Mouse (Mus musculus) layer of hippocampus, postnatal 10 days (tissue): ENCODE data around the gene Nkx2-9. TPM values are rescaled to one million over a fixed set of nuclear protein-coding genes. Genes with fewer than 3 reads are reported as not detected.
A peak's percentile ranks its signal among the peaks of the same experiment; 100 is the strongest.

ENCODE experiments used
- DNase-seq, 2 experiments: peaks; one replicate each; pipeline ENCODE4 v3.0.0; 2021; ENCODE audit warnings: low spot score in 2 of 2
- long read RNA-seq: library from polyadenylated mRNA; stranded (forward); transcript quantifications from one replicate; pipeline ENCODE4 v2.0.0, GENCODE M21; 2023
- total RNA-seq, 2 experiments: library from RNA; stranded (reverse); gene quantifications; 2 replicates each; pipeline ENCODE4 v1.2.3; 2021

Gene Nkx2-9
- not detected for total RNA-seq
- long read RNA-seq: 0 reads

DNA sequence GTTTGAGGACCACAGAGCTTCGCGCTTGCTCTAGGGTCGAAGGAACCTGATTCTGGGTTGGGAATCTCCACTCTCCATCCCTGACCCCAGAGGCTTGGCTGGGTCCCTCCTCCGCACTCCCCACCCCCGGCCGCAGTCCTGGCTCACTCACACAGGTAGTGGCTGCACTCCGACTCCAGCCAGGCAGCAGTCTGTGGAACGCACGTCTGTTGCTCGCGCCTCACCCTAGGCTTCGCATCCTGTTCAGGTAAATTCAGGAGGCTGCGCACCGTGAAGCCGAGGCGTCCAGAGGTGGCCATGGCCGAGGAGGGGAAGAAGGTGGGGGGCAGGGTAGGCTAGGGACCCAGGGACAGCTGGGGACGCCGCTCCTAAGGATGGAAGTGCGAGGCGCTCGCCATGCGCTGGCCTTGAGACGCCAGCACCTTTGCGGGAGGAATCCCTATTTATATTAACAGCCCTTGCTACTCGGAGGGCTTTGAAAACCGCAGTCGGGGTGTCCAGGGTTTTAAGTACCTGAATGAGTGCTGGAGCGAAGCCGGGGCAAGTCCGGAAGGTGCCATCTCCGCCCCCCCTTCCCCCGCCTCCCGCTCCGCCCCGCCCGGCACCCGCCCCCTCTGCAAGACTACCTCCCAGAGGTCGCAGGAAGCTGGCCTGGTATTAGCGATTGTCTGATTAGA, at the start of gene Nkx2-9:
TSS of gene Nkx2-9 (minus strand) at position 524 of the 677 bp plus-strand sequence.
- DNase-seq: no peak

DNA sequence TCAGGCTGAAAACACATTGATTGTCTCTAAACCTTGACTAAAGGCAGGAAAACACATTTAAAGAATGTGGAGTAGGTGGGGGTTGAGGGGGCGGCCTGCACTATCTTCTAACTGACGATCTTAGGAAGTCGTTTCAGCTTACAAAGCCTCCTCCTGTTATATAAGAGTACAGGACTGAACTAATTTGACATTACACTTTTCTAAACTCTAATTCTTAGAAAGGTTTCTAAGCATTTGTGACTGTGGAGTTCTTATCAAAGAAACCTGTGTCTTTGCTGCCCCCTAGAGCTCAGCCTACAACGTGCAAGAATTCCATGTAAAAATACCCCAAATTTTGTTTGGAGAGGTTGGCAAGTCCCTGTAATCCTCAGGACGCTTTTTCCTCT, 24.1 kb upstream of the Nkx2-9 start:
- peak; percentile 70 to 75 for DNase-seq

DNA sequence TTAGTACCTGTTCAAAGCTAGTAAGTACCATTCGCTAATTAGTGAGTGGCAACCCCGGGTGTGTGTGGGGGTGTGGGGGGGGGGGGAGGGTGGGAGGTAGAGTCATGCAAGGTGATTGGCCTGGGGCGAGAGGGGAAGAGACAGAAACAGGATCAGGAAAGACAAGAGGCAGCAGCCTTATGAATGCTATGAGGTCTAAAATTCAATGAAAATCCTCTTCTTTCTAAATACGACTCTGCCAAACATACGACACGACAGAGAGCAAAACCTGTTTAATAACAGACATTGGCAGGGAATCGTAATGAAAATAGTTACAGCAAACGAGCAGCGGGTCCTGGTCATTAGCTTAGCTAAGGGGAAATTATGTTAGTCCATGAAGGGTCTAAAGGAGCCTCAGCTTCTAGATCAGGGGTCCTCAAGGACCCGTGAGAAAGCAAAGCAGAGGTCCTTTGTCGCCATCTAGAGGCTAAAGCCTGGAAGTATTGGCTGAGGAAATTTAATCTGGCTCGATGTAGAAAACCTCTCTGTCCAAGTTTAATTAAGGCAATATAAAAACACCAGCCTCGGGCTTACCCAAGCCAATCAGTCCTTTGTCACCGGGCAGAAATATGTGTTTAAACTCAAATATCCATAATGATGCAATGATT, 23.6 kb upstream of the Nkx2-9 start:
- peak; percentile 56 to 67 for DNase-seq

DNA sequence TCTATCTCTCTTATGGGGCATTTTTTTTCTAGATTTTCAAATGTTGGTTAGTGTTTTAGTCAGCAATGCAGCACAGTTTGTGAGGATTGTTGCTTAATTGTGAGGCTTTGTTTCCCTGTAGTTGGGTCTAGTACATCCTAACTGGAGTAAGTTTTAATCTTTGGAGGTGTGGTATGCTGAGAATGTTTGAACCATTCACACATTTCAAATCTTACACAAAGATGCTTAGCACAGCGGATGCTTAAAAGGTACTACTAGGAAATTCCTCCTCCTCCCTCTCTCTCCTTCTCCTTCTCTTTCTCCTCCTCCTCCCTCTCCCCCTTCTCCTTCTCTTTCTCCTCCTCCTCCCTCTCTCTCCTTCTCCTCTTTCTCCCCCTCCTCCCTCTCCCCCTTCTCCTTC, 3.0 kb upstream of the Nkx2-9 start:
- DNase-seq: no peak

DNA sequence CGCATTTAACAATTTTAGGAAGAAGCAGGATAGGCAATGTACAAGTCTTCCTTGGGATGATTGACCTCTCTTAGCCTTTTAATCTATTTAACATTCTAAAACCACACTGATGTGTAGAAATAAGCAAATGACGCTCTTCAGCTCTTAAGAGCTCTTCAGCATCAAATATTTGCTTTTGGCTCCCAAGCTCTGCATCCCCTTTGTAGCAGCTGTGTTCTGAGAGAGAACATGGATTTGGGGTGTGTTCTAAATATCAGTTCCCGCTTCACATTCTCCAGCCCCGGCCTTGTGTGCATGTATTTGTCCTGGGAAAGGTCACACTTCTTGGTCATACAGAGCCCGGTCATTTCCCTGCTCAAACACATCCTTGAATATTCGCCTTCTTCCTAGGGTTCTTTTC, 2.3 kb upstream of the Nkx2-9 start:
- no peak for DNase-seq

DNA sequence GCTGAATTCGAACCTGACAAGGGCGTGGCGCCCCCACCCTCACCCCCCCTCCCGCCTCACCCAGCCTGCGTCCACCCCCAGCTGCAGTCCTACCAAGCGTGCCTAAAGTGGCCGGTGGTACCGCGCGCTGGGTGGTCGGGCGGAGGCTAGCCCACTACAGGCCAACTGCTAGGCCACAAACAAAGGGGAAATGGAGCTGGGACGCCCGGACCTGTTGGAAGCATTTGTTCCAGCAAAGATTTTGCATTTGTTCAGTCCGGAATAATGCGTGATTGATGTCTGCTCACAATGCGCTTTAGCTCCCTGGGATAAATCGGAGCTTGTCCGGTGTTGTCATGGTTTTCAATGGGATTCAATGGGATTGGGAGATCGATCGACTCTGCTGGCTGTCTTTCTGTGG, 1.4 kb upstream of the Nkx2-9 start:
- no peak for DNase-seq

DNA sequence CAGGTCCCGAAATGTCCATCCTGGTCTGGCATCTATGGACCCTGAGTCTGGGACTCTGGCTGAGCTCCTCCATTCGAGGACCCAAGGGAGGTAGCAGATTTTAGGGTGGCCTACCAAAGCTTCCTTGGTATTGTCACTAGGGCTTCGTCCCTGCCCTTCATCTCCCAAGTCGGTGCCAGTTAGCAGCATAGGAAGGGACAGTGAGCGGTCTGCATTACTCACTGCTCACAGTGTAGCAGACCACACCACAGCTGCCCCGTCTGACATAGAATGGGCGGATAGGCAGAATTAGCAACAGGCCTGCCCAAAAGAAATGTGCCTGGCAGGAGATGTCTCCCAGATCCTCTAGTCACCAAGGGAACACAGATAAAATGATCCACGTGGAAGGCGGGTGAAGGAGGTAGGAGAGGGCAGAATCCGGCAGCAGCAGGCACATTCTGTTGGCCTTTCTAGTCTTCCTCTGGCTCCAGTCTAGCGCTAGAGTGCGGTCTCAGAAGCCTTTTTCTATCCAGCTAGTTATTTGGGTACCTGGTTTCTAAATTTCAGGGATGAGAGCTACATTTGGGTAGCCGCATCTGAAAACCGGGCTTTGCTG, 929 bp upstream of the Nkx2-9 start:
- DNase-seq: no peak

DNA sequence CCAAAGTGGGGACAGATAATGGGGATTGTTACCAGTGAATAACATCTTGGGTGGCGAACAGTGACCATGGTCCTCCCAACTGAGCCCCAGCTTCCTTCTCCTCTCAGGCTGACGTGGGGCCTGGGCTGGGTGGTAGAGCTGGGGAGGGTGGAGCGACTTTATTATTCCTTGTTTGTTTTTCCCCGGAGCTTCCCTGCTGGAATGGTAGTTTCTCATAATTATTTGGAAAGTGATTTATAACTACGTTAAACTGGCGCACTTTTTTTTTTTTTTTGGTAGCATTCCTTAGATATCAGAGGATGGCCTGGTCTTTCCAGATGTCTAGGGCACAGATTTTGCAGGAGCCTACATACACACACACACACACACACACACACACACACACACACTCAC, 350 bp upstream of the Nkx2-9 start:
- DNase-seq: no peak

DNA sequence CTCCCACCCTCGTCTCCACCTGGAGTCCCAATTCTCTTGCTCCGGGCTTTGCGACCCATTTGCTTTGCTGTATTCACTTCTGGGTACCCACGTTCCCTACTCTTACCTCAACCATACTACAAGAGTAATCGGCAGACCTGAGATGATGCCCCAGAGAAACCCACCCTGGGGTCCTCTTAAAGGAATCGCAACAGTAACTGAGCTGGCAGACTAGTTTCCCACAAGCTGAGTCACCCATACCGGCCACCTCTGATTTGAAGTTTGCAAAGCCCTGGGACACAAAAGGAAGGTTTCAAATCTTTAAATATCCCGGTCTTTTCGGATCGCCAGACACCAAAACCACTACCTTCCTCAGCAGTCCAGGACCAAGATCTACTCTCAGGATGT, 742 bp downstream of the Nkx2-9 start:
- DNase-seq: no peak

DNA sequence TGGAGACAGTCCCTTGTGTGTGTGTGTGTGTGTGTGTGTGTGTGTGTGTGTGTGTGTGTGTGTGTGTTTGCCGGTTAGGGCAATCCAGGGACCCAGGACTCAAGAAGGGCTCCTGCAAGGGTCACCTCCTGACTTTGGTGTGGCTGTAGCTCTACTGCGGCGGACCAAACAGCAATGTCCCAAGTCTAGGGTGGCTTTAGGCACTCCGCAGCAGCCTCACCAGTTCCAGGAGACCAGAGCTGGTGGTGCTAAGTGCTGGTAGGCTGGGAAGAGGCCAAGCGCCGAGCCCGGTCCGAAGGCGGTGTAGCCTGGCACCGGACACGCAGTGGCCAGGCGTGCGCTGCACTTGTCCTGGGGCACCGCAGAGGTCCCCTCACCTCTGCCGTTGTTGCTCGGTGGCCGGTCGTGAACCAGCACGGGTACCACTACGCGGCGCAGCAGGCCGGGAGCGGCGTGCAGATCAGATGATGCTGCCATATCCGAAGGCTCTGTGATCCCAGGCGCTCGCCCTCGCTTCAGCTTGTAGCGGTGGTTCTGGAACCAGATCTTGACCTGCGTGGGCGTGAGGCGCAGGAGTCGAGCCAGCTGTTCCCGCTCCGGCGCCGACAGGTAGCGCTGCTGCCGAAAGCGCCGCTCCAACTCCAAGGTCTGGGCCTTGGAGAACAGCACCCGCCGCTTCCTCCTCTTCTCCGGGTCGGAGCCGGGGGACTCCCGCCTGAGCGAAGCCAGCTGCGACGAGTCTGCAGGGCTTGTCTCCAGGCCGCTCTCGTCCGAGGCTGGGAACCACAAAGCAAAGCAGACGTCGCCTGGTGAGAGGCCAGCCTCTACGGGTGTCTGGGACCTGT, 1.4 kb downstream of the Nkx2-9 start:
- peak; percentile 14 to 27 for DNase-seq

DNA sequence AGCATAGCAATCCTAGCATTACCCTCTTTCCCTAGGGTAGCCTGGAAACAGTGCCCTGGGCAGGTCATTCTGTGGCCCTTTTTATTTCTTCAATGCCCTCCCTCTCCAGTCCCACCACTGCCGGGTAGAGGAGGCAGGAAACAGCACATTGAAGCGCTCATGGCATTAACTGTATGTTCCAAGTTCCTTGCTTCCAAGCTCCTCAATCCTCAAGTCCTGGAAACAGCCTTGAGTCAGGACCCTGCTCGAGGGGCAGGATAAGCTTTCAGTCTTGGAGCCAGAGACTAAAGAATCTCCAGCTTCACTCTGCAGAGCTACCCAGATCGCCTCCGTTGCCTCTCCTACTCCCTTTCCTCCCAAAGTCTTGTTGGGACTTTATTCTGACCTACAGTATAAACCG, 2.2 kb downstream of the Nkx2-9 start:
- no peak for DNase-seq

DNA sequence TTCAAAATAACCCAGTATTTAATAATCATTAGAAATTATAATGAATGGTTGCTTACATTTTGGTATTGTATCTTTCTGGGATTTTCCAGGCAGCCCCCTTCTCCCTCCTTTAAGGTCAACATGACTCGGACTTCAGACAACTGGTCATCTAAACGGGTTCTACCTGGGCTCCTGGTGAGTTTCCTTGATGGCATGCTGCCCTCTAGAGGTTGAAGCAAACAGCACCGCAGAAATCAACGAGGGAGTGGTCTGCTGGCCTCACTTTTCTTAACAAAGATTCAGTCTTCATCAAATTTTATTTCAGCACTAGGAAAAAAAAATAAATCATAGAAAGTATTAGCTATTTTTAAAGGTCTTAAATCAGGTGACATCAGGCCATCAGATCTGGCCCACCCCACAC, 21.4 kb downstream of the Nkx2-9 start:
- DNase-seq: peak in 1 of 2 experiments; percentile 46

DNA sequence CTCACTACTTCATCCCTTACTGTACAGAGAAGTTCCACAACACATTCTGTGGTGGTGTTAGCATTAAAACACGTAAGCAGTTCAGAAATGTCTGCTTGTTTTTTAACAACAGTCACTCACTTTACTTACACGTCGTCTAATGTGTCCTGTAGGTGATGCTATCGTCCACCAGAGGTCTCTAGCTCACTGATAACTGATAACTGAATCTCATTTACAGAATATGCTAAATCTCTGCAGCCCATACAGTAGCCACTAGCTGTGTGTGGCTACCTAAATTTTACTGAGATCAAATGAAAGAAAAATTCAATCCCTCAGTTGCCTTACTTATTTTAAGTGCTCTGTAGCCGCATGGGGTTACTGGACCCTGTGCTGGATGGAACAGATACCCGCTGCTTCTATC, 25.3 kb downstream of the Nkx2-9 start:
- peak in 1 of 2 experiments; percentile 15 for DNase-seq

Other genes with a start within 250 kb of the Nkx2-9 start
- 1 to 10 TPM in 1 of 2 experiments, under 1 TPM in 1; 0.67 to 1.1 TPM for gene Nkx2-1, start 76.4 kb downstream of the Nkx2-9 start, total RNA-seq
- not detected for gene Pax9, start 78.5 kb upstream of the Nkx2-9 start, total RNA-seq